Mouse (Mus musculus): Measurements from ENCODE around the gene Zfp467.

- no peak for TF ChIP-seq CTCF (conservative IDR thresholded peaks at IDR 0.05 in 1 of 2, IDR thresholded peaks at IDR 0.05 in 1 of 2; ENCODE audit: low read depth in 2 of 2, low read length in 2 of 2)
- no peak for TF ChIP-seq ZNF384 (IDR thresholded peaks at IDR 0.05; ENCODE audit: low read depth, low read length)
- TF ChIP-seq USF1 (IDR thresholded peaks at IDR 0.05; ENCODE audit: low read depth, low read length) = no peak
- TF ChIP-seq UBTF (IDR thresholded peaks at IDR 0.05; ENCODE audit: low read depth, low read length) = no peak
- no peak for TF ChIP-seq TCF12 (IDR thresholded peaks at IDR 0.05; ENCODE audit: low read depth, low read length)
- no peak for TF ChIP-seq EP300 (IDR thresholded peaks at IDR 0.05; ENCODE audit: low read length)
- no peak for TF ChIP-seq SMC3 (IDR thresholded peaks at IDR 0.05; ENCODE audit: low read depth, low read length)
- TF ChIP-seq ZMIZ1 (IDR thresholded peaks at IDR 0.05; ENCODE audit: low read depth, low read length) = no peak
- TF ChIP-seq MAX (IDR thresholded peaks at IDR 0.05; ENCODE audit: low read length) = no peak
- TF ChIP-seq TBP (conservative IDR thresholded peaks at IDR 0.05; ENCODE audit: low read depth, low read length) = no peak
Measured at GRCm38 (mm10) chr6:48487747-48488725, 42.4 kb upstream of the Zfp467 start.

Data from CH12.LX (cell line).